Mouse (Mus musculus) right cerebral cortex, postnatal 36 days (tissue): ENCODE measurements around the gene Syna.

Experiments used
- DNase-seq, 2 experiments: peaks; one replicate each; pipeline ENCODE4 v3.0.0; 2022; ENCODE audit warnings: low spot score in 2 of 2, mixed read lengths in 1 of 2

Syna gene

DNA sequence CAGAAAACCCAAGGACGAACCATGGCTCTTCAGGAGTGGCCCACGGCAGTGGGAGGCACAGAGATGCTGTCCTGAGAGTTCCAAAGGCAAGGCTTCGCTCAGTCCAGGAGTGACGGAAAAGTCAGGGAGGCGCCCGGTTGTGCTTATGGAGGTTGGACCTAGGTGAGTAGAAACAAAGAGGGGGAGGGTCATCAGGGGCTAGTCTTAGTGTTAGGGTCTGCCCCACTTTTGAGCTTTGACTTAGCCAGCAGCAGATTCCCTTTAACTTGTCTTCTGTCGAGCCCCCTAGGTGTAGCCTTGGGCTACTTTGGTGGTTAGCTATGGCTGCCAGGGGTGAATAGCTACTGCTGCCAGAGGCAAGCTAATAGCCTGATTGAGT is at the start of gene Syna:
Gene Syna, minus strand, starts transcription at position 101 of the 379 bp plus-strand sequence.
- no peak for DNase-seq

DNA sequence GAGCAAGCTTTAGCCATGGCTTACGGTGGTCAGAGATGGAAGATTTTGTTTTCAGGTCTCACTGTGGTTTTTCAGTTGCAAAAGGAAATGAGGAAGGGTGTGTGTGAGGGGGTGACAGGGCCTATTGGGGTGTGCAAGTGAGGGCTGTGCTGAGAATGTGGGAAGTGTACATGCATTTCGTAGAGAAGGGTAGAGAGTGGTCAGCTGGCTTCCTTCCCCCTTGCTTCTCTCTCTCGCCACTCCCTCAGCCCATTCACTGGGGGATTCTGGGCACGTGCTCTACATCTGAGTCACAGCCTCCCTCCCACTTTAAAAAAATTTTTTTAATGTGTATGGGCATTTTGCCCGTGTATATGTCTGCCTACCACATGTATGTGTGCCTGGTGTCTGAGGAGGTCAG is 47.1 kb upstream of the Syna start:
- no peak for DNase-seq

DNA sequence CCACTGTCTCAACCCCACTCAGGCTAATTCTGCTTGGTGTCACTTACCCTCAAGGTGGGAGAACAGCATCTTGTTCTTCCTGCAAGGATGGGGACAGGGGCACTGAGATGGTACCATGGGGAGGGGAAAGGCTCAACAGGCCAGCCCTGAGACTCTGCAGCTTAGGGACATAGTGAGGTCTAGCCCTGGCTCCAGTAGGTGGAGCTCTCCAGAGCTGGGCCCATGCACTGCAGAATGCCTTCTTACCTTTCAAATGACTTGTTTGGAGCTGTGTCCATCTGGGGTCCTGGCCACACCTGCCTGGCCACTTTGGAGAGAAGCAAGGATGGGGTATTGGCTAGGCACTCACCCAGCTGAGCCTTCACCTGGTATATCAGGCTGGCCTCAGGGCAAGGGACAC is 46.3 kb upstream of the Syna start:
- DNase-seq, result no peak

DNA sequence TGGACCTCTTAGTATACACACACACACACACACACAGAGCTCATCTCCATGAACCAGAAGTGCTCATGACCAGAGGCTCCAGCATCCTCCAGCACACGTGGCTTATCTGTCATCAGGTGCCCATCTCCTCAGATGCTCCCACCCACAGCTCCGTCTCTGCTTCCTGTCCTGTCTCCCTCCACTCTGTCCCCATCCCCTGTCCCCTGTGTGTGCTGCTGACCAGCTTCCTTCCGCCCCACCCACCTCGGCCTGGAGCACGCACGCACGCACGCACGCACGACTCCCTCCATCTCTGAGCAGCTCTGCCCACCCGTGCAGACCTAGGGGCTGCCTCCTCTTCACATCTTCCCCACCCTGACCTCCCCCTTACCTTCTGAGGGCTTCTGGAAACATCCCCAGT is 44.4 kb upstream of the Syna start:
- DNase-seq, result no peak

DNA sequence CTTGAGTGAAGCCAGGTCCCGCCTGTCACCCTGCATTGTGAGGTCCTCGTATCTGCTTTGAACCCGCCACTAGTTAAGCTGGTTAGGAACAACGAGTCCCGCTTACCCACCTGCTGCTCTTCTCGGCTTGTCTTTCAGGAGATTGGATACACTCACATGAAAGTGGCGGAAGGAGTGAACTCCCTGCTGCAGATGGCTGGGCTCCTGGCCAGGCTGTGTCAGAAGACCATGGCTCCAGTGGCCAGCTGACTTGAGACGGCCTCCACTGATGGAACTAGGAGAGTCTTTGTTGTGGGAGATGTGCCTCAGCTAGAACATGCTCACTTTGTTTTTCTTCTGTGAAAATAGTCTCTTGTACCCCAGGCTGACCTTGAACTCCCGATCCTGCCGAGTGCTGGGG is 37.7 kb upstream of the Syna start:
- no peak for DNase-seq

DNA sequence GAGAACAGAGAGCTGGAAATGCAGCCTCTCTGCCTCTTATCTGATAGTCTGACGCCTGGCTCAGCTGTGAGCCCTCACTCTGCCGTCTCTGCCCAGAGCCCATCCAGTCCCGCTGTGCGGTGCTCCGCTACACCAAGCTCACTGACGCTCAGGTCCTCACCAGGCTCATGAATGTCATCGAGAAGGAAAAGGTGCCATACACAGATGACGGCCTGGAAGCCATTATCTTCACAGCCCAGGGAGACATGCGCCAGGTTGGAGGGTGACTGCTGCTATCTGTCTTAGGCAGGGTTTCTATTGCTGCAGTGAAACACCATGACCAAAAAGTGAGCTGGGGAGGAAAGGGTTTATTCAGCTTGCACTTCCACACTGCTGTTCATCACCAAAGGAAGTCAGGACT is 33.1 kb upstream of the Syna start:
- DNase-seq, result no peak

DNA sequence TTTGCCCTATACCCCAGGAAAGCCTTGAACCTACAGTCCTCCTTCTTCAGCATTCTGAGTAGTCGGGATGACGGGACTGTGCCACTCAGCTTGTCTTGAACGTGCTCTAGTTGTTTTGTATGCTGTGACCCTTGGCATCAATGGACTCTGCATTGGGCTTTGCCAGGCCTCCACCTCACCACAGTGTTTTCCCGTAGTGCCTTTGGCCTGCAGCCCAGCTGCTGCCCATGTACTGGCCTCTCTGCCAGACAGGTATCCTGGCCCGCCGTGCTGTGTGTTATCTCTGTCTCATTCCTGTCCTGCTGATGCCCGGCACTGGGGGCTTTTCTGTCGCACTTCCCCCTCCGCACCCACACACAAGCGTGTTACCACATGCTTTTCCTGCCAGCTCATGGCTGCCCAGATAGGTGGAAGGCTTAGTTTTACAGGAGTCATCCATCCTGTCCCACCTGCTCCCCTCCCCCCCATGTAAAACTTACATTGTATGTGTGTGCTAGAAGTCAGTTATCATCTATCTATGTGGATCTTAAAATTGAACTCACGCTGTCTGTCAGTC is 32.1 kb upstream of the Syna start:
- DNase-seq, result no peak

DNA sequence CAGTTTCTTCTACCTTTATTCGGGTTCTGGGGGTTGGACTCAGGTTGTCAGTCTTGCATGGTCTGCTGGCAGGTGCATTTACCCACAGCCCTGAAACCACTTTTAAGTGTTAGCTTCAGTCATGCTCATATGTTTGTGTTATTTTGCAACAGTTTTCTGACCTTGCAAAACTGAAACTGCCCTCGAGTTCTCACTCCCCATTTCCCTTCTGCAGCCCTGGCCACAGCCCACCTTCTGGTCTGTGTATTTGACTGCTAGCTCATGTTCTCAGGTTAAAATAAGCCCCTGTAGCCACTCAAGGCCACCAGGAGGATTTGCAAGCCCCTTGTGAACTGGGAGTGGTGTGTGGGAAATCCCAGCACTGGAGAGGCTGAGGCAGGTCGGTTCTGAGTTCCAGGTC is 29.9 kb upstream of the Syna start:
- no peak for DNase-seq

DNA sequence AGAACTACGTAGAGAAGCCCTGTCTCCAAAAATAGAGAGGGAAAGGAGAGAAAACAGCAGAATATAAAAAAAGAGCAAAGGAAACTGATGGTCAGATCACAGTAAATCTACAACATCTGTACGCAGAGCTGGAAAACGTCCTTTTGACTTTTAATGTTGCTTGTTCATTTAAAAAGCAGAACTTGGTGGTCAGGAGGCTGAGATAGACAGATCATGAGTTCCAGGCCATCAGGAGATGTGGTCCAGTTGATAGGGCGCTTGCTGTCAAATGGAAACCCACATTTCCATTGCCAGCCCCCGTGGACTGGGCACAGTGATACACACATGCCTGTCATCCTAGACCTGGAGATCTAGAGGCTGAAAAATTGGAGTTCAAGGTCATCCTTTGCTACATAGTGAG is 24.8 kb upstream of the Syna start:
- DNase-seq, result no peak

DNA sequence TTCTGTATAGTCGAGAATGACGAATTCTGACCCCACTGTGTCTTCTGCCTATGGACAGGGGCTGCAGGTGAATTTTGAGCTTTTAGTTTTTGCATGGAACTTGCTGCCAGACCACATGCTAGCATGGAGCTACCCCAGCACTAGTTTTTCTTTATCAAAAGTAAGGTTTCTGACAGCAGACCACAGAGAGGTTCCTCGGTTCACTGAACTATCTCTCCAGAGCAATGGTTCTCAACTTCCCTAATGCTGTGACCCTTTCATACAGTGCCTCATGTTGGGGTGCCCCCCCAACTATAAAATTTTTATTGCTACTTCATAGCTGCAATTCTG is 23.9 kb upstream of the Syna start:
- no peak for DNase-seq

DNA sequence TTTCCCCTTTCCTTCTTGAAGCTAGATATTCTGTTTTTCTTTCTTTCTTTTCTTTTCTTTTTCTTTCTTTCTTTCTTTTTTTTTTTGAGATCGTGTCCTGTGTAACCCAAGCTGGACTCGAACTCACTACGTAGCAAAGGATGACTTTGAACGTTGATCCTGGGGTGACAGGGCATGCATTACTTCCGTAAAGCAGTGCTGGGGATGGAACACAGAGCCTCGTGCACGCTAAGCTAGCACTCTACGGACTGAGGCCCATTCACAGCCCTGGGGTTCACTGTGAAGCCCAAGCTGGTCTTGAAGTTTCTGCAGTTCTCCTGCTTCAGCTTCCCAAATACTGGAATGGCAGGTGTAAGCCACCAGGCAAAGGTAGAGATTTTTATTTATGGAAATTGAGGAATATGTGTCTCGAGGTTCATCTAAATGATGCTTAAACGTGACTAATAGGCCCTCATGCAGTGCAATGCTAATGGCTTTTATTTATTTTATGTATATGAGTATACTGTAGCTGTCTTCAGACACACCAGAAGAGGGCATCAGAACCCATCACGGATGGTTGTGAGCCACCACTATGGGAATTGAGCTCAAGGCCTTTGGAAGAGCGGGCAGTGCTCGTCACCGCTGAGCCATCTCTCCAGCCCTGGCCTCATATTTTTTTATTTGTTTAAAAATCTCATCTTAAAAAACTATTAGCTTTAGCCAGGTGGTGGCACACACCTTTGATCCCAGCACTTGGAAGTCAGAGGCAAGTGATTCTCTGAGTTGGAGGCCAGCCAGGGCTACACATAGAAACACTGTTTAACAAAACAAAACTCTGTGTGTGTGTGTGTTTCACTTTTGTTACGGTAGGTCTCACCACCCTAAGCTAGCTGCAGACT is 23.3 kb upstream of the Syna start:
- no peak for DNase-seq

DNA sequence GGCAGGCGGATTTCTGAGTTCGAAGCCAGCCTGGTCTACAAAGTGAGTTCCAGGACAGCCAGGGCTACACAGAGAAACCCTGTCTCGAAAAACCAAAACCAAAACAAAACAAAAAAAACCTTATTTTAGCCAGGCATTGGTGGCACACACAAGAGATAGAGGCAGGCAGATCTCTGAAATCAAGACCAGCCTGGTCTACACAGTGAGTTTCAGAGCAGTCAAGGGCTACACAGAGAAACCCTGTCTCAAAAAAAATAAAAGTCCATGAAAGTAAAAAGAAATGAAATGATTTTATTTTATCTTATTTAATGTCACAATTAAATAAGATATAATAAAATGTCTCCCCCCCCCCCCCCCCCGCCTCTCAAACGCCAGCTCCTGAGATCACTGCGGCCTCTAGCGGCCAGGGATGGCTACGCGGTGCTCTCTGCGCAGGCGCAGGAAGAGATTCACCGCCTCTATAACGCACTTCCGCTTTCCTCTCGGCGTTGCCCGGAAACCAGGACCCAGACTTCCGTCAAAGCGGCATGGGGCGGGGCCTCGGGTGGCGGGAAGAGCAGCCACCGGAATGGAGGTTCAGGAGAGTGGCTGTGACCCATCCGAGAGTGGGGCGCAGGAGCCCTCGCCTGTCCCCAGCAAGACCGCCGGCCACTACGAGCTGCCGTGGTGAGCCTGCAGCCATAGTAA is 22.4 kb upstream of the Syna start:
- peak; percentile 93 to 94 for DNase-seq

DNA sequence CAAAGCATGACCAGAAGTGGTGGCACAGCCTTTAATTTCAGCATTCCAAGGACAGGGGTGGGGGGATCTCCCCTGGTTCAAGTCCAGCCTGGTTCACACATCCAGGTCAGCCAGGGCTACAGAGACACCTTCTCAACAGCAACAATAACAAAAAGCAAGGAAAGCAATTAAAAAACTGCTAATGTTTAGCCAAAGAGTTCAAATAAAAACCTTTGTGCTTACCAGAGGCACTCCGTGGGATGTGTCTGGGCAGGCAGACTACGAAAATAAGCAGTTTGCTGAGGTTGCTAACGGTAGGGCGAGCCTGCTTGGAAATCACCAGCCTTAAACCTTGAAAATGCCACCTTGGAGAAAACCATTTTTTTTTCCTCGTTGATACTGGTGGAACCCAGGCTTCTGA is 21.2 kb upstream of the Syna start, which contains the start of gene Rfc2:
Gene Rfc2, plus strand, starts transcription at position 221 of the 400 bp plus-strand sequence.
- no peak for DNase-seq

DNA sequence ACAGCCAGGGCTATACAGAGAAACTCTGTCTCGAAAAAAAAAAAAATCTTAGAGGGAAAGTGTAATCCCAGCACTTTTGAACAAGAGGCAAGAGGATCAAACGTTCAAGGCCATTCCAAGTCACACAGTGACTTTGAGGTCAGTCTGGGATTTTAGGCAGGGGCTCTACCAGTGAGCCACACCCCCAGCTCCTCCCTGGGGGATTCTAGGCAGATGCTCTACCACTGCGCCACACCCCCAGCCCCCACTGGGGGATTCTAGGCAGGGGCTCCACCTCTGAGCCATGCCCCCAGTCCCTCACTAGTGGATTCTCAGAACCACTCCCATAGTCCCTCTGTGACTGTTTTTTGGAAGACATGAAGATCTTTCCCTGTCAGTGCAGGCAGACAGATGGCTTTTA is 19.2 kb upstream of the Syna start:
- DNase-seq, result no peak

DNA sequence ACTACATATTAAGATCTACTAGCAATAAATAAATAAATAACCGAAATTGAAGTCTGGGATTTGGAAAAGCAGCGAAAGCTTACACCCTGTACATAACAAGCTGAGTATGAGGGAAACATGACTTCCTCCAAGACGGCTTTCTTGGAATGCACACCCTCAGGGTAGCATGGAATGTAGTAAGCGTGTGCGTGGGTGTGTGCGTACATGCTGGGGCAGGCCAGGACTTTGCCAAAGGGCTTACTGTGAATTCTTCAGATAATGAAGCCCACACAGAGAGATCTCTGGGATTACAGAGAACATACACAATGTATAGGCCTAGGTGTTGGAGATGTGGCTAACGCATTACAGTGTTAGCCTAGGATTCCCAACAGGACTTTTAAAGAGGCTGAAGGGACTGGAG is 17.6 kb upstream of the Syna start:
- DNase-seq, result no peak

DNA sequence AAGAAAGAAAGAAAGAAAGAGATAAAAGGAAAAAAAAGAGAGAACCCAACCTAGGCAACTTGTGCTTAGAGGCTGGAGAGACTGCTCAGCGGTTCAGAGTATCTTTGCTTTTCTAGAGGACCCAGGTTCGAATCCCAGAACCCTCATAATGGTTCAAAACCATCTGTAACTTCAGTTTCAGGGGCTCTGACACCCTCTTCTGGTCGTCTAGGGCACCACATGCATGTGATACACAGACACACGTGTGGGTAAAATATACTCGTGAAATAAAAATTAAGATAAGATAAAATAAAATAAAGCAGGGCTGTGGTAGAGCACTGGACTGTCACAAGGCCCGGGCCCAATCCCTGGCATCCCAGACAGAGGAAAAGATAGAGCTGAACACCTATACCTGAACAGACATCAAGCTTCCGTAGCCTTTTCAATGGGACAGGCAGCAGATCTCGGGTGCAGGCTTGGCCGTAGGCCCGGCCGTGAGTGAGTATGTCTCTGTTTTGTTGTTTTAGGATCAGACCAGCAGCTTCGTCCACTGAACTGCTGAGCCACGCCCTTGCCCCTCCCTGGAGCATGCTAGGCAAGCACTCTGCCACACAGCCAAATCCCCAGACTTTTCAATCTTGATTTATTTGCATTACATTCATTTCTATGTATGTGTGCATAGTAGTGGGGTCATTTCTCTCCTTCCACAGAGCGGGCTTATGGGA is 16.7 kb upstream of the Syna start:
- no peak for DNase-seq

DNA sequence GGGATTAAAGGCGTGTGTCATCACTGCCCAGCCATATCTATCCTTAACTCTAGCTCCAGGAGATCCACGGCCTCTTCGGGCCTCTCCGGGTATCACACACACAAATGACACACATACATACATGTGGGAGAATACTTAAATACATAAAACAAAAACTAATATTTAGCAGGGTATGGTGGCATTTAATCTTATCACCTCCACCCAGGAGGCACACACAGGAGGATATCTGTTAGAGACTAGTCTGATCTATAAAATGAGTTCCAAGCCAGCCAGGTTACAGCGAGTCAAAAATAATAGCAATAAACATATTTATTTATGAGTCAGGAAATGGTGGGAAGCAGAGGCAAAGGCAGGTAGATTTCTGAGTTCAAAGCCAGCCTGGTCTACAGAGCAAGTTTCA is 15.9 kb upstream of the Syna start:
- DNase-seq, result no peak

DNA sequence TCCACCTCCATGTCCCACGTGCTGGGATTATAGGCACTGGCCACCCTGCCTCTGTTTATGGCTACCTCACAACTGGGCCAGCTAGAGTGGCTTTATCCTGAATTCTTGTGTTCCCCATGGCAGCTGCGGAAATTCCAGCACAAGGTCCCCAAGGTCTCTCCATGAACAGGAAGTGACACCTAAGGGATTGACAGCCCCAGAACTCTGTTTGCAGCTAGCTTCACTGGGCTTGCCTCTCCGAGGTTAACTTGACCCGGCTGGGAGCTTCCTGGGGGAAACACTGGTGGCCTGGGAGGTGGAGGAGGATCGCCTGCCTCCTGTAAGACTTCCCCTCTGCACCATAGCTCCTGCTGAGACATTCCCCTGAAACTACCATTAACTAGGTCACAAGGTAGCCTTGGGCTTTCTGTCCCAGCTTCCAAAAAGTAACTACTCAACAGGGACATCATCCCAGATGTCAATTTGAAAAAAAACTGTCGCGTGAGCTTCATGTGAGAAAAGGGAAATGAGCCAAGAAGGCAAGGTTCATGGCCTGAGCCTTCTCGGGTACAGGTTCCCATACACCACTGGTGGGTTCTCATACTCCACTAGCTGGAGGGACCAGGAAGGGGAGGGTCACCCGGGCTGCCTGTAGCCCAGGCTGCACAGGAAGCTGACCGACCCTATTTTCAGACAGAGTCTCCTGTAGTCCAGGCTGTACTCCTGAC is 12.7 kb upstream of the Syna start:
- no peak for DNase-seq

DNA sequence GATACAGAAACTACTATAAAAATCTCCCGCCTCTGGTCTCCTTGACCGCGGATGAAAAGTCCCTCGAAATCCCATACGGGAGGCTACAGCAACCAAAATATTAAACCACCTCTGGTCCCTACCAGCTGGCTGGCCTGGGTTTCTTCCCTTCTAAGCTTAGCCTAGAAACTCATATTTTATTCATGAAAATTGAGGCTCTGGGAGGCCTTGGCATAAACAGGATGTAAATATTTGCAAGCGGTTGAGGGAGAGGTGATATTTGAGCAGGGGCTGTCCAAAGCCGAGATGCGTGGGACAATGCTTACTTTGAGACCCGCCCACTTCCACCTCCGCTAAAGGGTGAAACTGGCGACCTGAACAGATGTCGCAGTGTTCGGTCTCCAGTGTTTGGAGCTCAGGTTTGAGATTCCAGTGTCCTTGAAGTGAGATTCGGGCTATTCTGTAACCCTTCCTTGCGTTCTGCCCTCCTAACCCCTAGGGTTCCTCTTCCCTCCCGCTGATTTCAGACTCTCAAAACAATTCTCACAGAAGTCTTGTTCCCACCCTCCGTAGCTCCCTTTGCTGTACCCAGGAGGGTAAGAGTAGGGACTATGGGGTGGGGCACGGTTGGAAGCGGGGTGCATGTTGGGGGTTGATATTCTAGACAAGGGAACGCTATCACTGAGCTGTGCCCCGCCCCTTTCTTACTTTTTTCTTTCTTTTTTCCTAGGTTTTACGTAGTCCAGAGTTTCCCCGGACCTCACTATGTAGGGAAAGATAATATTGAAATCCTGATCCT is 11.9 kb upstream of the Syna start:
- DNase-seq, result no peak

DNA sequence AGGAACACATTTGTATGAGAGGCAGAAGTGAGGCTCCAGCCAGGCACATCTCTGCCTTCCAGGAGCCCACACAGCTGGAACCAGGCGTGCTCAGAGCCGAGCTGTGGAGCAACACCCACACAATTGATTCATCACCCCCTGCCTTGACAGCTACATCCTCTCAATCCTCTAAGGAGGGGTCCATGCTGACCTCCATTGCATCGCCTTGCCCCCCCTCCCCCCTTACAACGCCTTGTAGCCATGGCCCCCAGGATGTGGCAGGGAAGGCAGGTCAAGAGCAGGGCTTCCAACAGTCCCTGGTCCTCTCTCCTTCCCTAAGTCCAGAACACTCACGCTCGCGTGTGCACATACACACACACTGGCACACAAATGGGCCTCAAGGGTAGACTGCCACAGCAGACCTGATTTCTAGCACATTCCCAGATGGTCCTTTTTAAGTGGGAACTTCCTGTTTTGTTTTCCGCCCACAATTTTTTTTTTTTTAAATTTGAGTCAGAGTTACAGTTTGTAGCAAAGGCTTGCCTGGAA is 9.1 kb upstream of the Syna start:
- peak in 1 of 2 experiments; percentile 33 for DNase-seq

DNA sequence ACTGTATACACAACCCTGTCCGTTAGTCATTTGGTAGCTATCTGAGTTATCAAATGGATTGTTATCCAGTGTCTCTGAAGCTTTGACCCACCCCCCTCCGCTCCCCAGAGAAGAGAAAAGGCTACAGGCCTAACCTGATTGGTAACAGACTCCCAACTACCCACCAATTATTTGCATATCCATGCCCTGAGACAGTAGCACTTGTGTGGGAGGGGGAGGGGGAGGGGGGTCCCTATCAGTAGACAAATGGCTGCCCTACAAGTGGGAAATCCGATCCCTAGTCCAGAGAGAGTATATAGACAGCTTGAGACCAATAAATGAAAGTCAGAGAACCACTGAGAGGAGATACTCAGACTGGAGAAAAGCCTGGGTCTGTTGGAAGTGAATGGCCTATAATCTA is 8.1 kb upstream of the Syna start:
- no peak for DNase-seq
